Mouse (Mus musculus): ENCODE measurements around the gene Tes3-ps.

GRCm38 (mm10) chr13:49472676-49473005, 20.5 kb upstream of the Tes3-ps start:
- TF ChIP-seq CTCF (IDR thresholded peaks at IDR 0.05; ENCODE audit: low read depth, low read length) (no peak), POLR2A (IDR thresholded peaks at IDR 0.05; ENCODE audit: extremely low read depth, insufficient read depth, low read length) (no peak)
